Mouse (Mus musculus) A20 (cell line): ENCODE data around the gene Tmem254c.
"Not testable (repeated sequence)": the region's sequence is repeated elsewhere in the genome, so short reads cannot be mapped to it uniquely, and the experiment has no call there.

Source experiments
- DNase-seq: peaks from one replicate; pipeline ENCODE4 v3.0.0-alpha.2; 2011; ENCODE audit warnings: low read depth, low spot score

The Tmem254c gene

DNA sequence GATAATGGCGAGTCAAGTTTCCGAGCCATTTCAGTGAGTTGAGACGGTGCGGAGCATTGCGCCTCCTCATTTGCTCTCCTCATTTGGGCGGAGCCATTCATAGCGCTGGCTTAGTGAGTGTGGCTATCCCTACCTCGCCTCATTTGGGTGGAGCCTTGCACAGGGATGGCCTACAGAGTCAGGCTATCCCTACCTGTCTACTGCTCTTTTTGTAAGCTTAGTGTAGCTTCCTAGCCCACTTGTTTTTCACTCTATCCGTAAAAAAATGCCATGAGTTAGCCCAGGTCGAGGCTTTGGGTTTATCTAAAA, at the start of gene Tmem254c:
Tmem254c (minus strand) TSS at position 31 of the 309 bp plus-strand sequence.
- not testable (repeated sequence) for DNase-seq

DNA sequence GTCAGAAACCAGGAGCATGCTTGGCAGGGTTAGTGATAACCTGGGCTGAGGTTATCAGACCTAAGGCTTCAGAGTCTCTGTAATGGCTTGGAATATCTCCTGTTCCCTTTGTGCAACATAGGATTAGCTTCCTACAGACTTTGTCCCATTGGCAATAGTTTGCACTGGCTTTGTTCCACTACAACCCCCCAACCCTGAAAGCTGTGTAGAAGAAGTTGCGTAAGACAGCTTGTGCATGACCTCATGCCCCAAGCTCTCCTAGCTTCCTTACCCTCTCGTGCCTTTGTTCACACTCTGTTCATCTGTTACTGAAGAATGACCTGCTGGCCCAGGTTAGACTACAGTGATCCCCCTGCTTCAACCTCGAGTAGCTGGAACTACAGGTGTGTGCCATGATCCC, 30.5 kb upstream of the Tmem254c start:
- not testable (repeated sequence) for DNase-seq

DNA sequence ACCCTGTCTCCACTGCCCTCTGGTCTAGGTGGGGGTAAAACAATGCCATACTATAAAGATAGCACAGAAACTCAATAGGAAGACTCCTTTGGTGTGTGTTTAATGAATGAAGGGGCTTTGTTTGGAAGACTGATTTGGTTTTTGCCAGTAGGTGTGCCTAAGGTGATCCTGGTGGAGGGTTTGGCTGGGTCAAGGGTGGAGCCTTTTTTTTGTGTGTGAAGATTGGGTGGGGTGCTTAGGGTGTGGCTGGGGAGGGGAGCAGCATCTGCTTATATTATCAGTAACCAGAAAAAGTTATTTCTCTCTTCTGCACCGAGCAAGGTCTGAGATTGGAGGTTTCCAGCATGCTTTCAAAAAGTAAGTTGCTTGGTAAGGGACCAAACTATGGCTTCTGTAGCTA, 14.8 kb upstream of the Tmem254c start, which contains the start of gene Cphx3:
Cphx3 (plus strand) TSS at position 301 of the 400 bp plus-strand sequence.
- DNase-seq: not testable (repeated sequence)

DNA sequence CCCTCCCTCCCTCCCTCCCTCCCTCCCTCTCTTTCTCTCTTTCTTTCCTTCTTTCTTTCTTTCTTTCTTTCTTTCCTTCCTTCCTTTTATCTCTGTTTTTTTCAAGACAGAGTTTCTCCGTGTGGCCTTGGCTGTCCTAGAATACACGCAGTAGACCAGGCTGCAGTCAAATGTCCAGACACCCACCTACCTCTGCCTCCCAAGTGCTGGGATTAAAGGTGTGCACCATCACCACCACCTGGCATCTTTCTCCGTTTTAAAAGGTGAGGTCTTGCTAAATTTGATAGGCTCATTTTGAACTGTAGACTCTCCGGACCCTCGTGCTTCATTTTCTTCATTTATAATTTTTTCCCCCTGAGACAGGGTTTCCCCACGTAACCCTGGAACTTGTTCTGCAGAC, 14.1 kb upstream of the Tmem254c start, which contains the start of gene Cphx2:
Cphx2 (plus strand) TSS at position 301 of the 400 bp plus-strand sequence.
- not testable (repeated sequence) for DNase-seq

DNA sequence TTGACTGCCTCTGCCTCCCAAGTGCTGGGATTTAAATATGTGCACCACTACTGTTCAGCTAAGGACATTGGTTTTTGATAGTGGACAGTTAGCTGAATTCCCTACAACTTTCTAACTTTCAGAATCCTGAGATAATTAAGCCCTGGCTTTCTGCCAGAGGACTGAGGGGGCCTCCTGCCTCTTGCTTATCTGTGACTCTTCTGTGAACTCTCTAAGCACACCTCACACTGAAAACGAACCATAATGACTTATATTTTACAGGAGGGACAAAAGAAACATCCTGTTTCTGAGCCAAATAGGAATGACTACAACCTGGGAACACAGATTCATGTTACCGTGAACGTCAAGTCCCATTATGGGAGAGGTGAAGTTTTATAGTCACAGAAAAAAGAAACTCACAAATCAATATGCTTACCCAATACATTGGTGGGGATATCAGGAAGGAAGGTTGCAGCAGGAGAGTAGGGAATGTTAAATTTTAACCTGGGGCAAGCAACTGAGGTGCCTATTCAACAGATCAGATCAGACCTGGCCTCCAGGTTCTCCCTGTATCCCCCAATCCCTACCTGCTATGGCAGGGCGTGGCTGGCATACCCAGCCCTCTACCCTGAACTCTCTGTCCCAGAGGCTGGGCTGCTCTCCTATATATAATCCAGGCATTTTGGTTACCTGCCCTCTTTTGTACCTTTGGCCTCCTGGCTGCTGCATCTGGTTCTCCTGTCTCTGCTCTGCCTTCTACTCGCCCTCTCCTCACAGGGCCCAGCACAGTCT, 9.7 kb upstream of the Tmem254c start:
- not testable (repeated sequence) for DNase-seq

DNA sequence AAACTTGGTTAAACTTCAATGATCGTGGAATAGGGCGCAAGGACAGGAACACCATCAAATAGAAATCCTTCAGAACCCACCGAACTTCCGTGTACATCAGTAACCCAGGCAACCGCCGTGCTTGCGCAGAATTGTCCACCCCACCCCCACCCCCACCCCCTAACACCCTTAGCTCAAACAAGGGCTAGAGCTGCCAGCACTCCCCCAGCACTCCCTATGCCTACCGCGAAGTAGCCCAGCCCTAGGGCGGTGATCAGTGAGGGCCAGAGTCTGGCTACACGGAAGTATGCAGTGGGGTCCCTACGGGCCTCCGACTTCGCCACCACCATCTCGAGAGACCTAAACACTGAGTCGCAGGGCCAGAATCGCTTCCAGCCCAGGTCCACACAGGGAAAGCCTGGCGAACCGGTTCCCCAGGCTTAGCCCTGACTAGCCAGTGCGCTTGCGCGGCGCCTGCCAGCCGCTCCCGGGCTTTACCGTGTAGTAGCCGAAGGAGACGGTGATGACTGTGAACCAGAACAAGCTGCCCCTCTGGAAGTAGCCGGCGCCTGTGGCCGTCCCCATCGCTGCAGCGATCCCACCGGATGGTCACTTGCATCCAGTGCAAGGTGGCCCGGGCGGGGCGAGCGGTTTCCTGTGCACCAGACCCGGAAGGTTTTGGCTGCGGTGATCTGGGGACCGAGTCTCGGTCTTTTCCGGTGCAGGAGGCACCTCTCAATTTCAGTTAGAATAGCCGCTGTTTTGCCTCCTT, 406 bp downstream of the Tmem254c start:
- not testable (repeated sequence) for DNase-seq

DNA sequence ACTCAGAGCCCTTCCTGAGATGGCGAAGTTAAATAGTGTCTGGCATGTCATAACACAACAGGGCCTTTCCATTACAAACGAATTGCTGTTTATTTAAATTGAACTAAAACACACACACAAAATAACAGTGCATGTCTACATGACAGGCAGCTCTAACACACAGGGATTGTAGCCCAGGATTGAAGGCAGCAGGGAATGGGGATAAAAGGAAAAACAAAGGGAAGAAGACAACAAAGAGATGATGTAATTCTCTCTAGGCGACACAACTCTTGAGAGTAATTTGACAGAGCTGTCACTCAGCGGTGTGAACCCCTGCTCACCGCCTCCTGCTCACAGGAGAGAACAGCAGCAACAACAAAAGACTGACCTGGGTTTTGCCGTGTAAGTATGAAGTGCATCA, 7.8 kb downstream of the Tmem254c start:
- DNase-seq: not testable (repeated sequence)

DNA sequence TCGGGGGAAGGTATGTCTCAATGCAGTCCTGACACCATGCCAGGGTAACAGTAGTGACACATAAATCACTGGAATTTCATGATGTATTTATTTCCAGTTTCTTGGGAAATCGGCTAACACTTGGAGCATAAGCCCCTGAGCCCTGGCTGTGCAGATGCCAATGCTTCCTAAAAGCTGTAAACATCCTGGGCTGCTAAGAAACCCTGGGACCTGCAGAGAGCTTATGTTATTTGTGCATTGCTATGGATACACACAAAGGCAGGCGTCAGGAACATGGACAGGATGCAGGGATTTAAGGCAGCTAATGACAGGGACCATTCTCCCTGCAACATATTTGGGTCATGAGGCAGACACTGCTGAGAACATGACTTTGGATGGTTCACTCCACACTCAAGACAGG, 9.0 kb downstream of the Tmem254c start:
- DNase-seq: not testable (repeated sequence)

DNA sequence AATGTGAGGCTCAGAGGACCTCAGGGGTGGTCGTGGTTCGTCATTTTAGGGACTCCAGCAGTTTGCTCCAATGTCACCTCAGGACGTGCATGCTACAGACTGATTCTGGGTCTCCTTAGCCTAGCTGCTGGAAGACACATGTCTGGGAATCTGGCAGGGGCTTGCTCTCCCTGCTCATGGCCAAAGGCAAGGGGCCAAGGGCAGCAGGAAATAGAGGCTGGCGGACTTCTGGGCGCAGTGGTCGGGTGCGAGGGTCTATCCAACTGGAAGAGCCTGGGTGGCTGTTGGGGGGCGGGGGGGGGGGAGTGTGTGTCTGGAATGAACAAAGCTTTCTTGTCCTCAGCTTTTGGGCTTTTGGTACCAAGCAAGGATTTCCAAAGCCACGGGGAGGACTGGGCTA, 18.4 kb downstream of the Tmem254c start:
- DNase-seq: not testable (repeated sequence)

DNA sequence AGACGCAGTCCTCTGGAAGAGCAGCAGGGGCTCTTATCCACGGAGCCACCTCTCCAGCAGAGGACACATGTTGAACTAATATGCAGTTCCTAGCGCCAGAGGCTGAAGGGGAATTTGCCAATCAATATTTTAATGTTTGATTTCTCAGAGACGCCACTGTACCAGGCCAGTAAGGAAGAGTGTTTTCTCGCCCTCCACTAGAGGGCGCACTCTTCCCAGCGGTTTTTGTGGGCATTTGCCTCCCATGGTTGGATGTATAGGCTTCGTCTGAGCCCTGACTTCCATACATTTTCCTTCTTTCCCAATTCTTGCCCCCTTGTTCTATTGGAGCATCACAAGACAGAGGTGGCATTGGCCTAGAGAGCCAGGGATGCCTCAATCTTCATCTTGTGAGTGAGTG, 20.1 kb downstream of the Tmem254c start:
- DNase-seq: not testable (repeated sequence)

DNA sequence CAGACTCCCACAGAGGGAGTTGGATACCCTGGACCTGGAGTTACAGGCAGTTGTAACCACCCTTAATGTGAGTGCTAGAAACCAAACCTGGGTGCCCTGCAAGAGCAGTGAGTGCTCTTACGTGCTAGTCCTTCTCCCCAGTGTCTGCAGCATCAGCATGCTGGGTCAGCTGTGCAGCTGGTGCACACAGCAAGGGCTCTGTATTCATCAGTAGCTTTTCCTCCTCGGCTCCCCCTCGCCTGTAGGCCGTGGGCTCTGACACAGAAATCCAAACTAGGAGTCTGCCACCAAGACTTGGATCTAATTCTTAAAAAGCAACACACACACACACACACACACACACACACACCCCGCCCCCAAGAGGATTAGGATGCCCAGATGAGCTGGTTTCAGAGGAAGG, 22.1 kb downstream of the Tmem254c start:
- DNase-seq: not testable (repeated sequence)

DNA sequence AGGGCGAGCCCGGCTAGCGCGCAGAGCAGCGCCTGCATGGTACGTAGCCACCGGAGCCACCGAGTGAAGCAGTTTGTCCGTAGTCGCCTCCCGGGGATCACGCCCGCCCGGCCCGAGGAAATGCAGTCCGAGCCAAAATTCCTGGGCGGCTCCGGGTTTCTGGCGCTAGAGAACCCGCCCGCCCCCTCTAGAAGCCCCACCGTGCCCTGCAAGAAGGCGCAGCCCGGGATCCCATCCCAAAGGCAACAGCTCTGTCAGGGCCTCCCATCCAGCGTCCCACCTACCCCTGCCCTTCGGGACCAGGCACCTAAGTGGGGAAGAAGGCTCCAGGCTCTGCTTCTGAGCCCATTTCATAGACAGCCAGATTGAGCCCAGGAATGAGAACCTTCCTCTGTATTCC, 24.5 kb downstream of the Tmem254c start, which contains the start of gene Gm9780:
Gm9780 (minus strand) TSS at position 101 of the 400 bp plus-strand sequence.
- not testable (repeated sequence) for DNase-seq

DNA sequence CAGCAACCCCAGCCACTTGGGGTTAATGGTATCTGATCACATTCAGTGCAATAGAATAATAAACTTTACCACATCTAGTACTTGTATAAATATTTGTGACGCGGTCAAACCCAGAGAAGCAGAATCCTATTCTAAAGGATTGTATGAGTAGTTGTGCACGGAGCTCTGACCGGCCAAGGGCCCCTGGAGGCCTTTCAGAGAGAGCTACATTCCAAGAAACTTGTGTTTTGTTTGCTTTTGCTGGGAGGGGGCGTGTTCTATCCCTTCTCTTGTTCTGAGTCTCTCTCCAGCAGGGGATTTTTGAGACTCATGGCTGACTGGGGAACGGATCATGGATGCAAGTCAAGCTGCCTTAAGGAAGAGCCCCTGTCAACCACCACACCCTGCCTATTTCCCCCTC, 31.7 kb downstream of the Tmem254c start:
- DNase-seq: not testable (repeated sequence)

DNA sequence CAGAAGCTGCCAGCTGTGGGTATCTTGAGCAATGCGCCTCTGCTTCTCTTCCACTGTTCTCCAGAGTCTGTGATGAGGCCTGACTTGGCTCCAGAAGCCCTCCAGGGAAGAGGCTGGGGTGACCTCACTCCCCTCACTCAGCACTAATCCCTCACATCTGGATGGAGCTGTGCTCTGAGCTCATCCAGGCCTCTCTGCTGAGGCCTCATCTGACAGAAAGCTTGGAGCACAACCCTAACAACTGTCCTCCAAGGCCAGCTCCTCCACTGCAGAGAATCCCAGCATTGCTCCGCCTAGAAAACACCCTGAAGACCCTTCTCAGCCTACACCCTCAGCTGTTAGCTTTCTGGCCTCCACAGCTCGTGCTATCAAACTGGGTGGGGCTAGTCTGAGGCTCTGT, 32.8 kb downstream of the Tmem254c start:
- DNase-seq: not testable (repeated sequence)

DNA sequence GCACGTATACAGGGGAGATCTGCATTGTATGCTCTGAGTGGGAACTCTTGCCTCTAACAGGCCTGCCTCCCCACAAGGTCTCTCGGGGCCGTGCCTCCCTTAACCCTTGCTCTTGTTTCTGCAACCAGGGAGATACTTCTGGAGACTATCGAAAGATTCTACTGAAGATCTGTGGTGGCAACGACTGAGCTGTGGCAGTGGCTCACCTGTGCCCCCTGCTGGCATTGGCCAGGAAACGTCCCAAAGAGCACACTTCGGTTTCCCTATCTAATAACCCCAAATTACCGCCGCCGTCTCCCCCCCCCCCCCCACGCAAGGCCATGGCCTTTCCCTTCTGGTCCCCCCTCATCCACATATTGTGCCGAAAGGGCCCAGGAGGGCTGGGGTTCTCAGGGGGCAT, 41.5 kb downstream of the Tmem254c start:
- DNase-seq: not testable (repeated sequence)

DNA sequence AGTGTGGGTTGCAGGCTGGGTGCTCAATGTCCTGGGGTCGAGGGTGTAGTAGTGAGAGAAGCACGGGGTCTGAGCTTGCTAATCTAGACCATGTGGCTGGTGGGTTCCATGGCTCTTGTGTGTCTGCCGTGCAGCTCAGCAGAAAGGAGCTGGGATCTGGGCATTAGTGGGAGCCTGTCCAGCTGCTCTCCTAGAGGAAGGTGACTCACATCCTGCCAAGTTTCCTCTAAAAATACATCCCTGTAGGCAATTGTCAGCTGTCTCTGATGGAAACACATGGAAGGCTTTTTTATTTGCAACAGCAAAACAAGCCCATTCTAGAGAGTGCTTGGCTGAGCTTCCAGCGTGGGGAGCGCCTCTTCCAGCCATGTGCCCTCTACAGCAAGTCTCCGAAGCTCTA, 44.3 kb downstream of the Tmem254c start:
- not testable (repeated sequence) for DNase-seq

DNA sequence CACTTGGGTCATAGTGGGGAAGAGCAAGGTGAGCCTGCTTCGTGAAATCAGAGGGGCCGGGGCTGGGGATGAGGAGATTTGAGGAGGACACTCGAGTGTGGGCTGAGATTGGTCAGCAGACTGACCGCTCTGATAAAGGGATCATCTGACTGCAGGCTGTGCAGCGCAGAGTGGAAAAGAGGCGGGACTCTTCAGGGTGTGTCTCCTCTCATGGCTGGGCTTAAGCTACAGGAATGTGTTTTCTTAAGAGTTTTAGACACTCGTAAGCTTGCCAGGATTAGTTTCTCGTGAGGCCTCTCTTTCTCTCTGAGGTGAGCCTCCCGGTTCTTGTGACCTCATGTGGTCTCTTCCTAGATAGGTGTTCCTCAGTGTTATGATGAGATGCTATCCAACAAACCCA, 45.6 kb downstream of the Tmem254c start:
- not testable (repeated sequence) for DNase-seq

DNA sequence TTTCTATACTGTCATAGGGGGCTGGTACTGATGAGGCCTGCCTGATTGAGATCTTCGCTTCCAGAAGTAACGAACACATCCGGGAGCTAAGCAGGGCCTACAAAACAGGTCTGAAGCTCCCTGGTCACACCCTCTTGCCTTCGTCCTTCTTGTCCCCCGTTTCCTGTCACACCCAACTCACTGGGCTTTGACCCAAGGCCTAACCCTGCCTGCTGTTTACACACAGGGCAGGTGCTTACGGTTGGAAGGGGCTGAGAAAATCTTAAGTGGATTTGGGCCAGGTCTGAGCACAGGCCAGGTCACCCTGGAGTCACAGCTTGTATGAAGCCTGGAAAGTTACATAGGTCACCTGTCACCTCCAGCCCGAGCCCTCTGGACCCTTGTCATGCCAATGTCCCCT, 50.7 kb downstream of the Tmem254c start:
- DNase-seq: not testable (repeated sequence)
